Mouse (Mus musculus): ENCODE data around the gene Zfp113. TPM values are rescaled to one million over a fixed set of nuclear protein-coding genes. Genes with fewer than 3 reads are reported as not detected.

The Zfp113 gene
- polyA plus RNA-seq, 1 experiment from 2014 or later: 4.6 TPM

GRCm38 (mm10) chr5:138090737-138091136, 64.8 kb downstream of the Zfp113 start:
- H3K36me3 ChIP-seq: peaks cover 52% of the 10 kb centered on the region
- 90% methylated on average over 5 of the region's 5 CpGs for WGBS (ENCODE audit: insufficient replicate concordance)
- no peak overlapping the region for H3K27ac ChIP-seq
- H3K9me3 ChIP-seq (replicated peaks): no peaks in the 10 kb centered on the region
- no peaks in the 10 kb centered on the region for H3K27me3 ChIP-seq
- ATAC-seq (ENCODE audit: low read depth): no peak
- DNase-seq: no peak
- no peak overlapping the region for H3K9ac ChIP-seq
- H3K4me1 ChIP-seq (replicated peaks): peaks cover 38% of the 10 kb centered on the region
- H3K4me3 ChIP-seq (replicated peaks): no peak overlapping the region
- no peak overlapping the region for H3K4me2 ChIP-seq

- Histone ChIP-seq H3K9me3 (replicated peaks) (no peaks in the 10 kb centered on the region), H3K27me3 (no peaks in the 10 kb centered on the region), H3K4me3 (replicated peaks) (no peak overlapping the region), H3K4me1 (replicated peaks) (peaks cover 42% of the 10 kb centered on the region), H3K4me2 (no peak overlapping the region), H3K27ac (no peak overlapping the region), H3K36me3 (peaks cover 47% of the 10 kb centered on the region), H3K9ac (no peak overlapping the region)
- ATAC-seq (ENCODE audit: low read depth): no peak
- DNase-seq: no peak
- 68% methylated on average over 3 of the region's 3 CpGs for WGBS (ENCODE audit: insufficient replicate concordance)
Observed at GRCm38 (mm10) chr5:138090271-138090670, 65.3 kb downstream of the Zfp113 start.

MicroRNA genes within 50 kb of the gene (microRNA counts, 519-probe panel; counts per million panel counts)
- 6,134 counts per million, percentile 76 among the panel's probes with 10 or more counts for microRNA mmu-miR-106b
- microRNA mmu-miR-25: 7,937 counts per million, percentile 96 among the panel's probes with 10 or more counts
- microRNA mmu-miR-93: 6,045 counts per million, percentile 75 among the panel's probes with 10 or more counts

Small RNA genes lying within 50 kb of the gene (microRNA-seq; reads per million reads assigned to microRNA genes)
- gene Mir106b: 13,067 reads per million, percentile 95 among the genes with 10 or more reads in this experiment
- 1,197 reads per million, percentile 77 among the genes with 10 or more reads in this experiment for gene Mir25
- gene Mir93: 24,787 reads per million, percentile 97 among the genes with 10 or more reads in this experiment

Other genes starting within 250 kb of the Zfp113 start
- 1.5 and 1.8 TPM in 2 replicates for gene Cyp3a13, start 234.1 kb downstream of the Zfp113 start, polyA plus RNA-seq (2015; fragmentation: Nextera tagmentation; extraction: Ambion mirVana)
- gene Gjc3, start 192.6 kb downstream of the Zfp113 start, polyA plus RNA-seq (2015; fragmentation: Nextera tagmentation; extraction: Ambion mirVana): 0.03 TPM in 1 of 2 replicates, not detected in the other
- gene Azgp1, start 174.2 kb downstream of the Zfp113 start, polyA plus RNA-seq (2015; fragmentation: Nextera tagmentation; extraction: Ambion mirVana): 0.38 and 0.44 TPM in 2 replicates
- gene Smok3a, start 134.5 kb downstream of the Zfp113 start, polyA plus RNA-seq (2015; fragmentation: Nextera tagmentation; extraction: Ambion mirVana): not detected in 2 replicates
- not detected in 2 replicates for gene Smok3b, start 134.3 kb downstream of the Zfp113 start, polyA plus RNA-seq (2015; fragmentation: Nextera tagmentation; extraction: Ambion mirVana)
- not detected in 2 replicates for gene Smok3c, start 102.5 kb downstream of the Zfp113 start, polyA plus RNA-seq (2015; fragmentation: Nextera tagmentation; extraction: Ambion mirVana)
- gene Zkscan1, start 70.7 kb downstream of the Zfp113 start, polyA plus RNA-seq (2015; fragmentation: Nextera tagmentation; extraction: Ambion mirVana): 3.8 and 5.2 TPM in 2 replicates
- 15.4 and 16.0 TPM in 2 replicates for gene Zscan21, start 38.8 kb downstream of the Zfp113 start, polyA plus RNA-seq (2015; fragmentation: Nextera tagmentation; extraction: Ambion mirVana)
- gene Cops6, start 5.3 kb upstream of the Zfp113 start, polyA plus RNA-seq (2015; fragmentation: Nextera tagmentation; extraction: Ambion mirVana): 180 TPM in 2 replicates
- 5.9 and 7.4 TPM in 2 replicates for gene Ap4m1, start 16.3 kb upstream of the Zfp113 start, polyA plus RNA-seq (2015; fragmentation: Nextera tagmentation; extraction: Ambion mirVana)
- 224 and 255 TPM in 2 replicates for gene Mcm7, start 16.7 kb upstream of the Zfp113 start, polyA plus RNA-seq (2015; fragmentation: Nextera tagmentation; extraction: Ambion mirVana)
- 39.1 and 50.9 TPM in 2 replicates for gene Taf6, start 31.7 kb upstream of the Zfp113 start, polyA plus RNA-seq (2015; fragmentation: Nextera tagmentation; extraction: Ambion mirVana)
- 17.6 and 18.4 TPM in 2 replicates for gene Cnpy4, start 31.7 kb upstream of the Zfp113 start, polyA plus RNA-seq (2015; fragmentation: Nextera tagmentation; extraction: Ambion mirVana)
- gene Mblac1, start 38.6 kb upstream of the Zfp113 start, polyA plus RNA-seq (2015; fragmentation: Nextera tagmentation; extraction: Ambion mirVana): 3.7 and 4.1 TPM in 2 replicates
- gene Nxpe5, start 70.2 kb upstream of the Zfp113 start, polyA plus RNA-seq (2015; fragmentation: Nextera tagmentation; extraction: Ambion mirVana): 0.07 and 0.08 TPM in 2 replicates
- gene Lamtor4, start 99.7 kb upstream of the Zfp113 start, polyA plus RNA-seq (2015; fragmentation: Nextera tagmentation; extraction: Ambion mirVana): 32.0 and 33.7 TPM in 2 replicates
- 2.8 and 3.6 TPM in 2 replicates for gene BC037034, start 108.3 kb upstream of the Zfp113 start, polyA plus RNA-seq (2015; fragmentation: Nextera tagmentation; extraction: Ambion mirVana)
- gene Gal3st4, start 117.1 kb upstream of the Zfp113 start, polyA plus RNA-seq (2015; fragmentation: Nextera tagmentation; extraction: Ambion mirVana): 0.14 and 0.23 TPM in 2 replicates
- gene Gm43720, start 124.2 kb upstream of the Zfp113 start, polyA plus RNA-seq (2015; fragmentation: Nextera tagmentation; extraction: Ambion mirVana): not detected in 2 replicates
- 0.92 and 1.3 TPM in 2 replicates for gene Gpc2, start 124.3 kb upstream of the Zfp113 start, polyA plus RNA-seq (2015; fragmentation: Nextera tagmentation; extraction: Ambion mirVana)
- 1.5 and 1.6 TPM in 2 replicates for gene Stag3, start 124.5 kb upstream of the Zfp113 start, polyA plus RNA-seq (2015; fragmentation: Nextera tagmentation; extraction: Ambion mirVana)
- 0.36 and 0.53 TPM in 2 replicates for gene Pvrig, start 186.2 kb upstream of the Zfp113 start, polyA plus RNA-seq (2015; fragmentation: Nextera tagmentation; extraction: Ambion mirVana)

Measured in liver, embryonic 13.5 days (tissue).